9 mouse cellular contexts compared by ENCODE assay signal in genomic region chr8:116438895-116439294, GRCm38 (mm10).
DNase-seq lines count a peak whose midpoint lies in the region; ATAC-seq and TF ChIP-seq lines count a peak whose summit lies in the region.
"Had no signal": no experiment of that assay in that cellular context is flagged by ENCODE, and none has a peak within 500 bp of the region (broad histone marks: within the 10 kb centered on the region; RNA-seq: fewer than 3 reads in every experiment).

No protein-coding gene starts in this region.

- no peak overlapping the region for H3K27ac ChIP-seq in heart, embryonic 12.5 days (ENCODE audit: poor library complexity, severe bottlenecking)
- no peak overlapping the region for H3K27ac ChIP-seq in left cerebral cortex, adult 2 months
- H3K27ac ChIP-seq in midbrain, embryonic 14.5 days (replicated peaks; ENCODE audit: low read depth, low read length), result no peak overlapping the region
- H3K27ac ChIP-seq in stomach, embryonic 14.5 days (ENCODE audit: low read length), result no peak overlapping the region

- no peaks in the 10 kb centered on the region for H3K4me1 ChIP-seq in heart, embryonic 12.5 days (replicated peaks)
- 0 out of 2 replicates have a peak, but pooled peaks cover 7% of the 10 kb centered on the region for H3K4me1 ChIP-seq in midbrain, embryonic 14.5 days (ENCODE audit: control insufficient read depth, insufficient read depth, low read length)
- H3K4me1 ChIP-seq in stomach, embryonic 14.5 days (ENCODE audit: control insufficient read depth, insufficient read depth, low read length), result no peaks in the 10 kb centered on the region

- peak; percentile 52 to 83 for DNase-seq in heart, adult 18-20 months
- peak; percentile 70 for DNase-seq in cerebellum, adult 11 months
- peak; percentile 76 for DNase-seq in induced T-regulatory cell, adult 2 months (ENCODE audit: low read depth)
- peak; percentile 57 to 76 for DNase-seq in left cerebral cortex, adult 2 months (ENCODE audit: extremely low spot score in 1 of 2, low spot score in 2 of 2)
- DNase-seq in midbrain, embryonic 14.5 days, result peak; percentile 93

- no peak for ATAC-seq in heart, embryonic 12.5 days (ENCODE audit: insufficient number of reproducible peaks, low FRiP score)
- peak; percentile 94 for ATAC-seq in frontal cortex, adult (ENCODE audit: low TSS enrichment)
- no peak; the same call in 1 of the 2 replicates for ATAC-seq in midbrain, embryonic 14.5 days (ENCODE audit: low FRiP score, low TSS enrichment)
- peak; percentile 28; the same call in 1 of the 2 replicates for ATAC-seq in stomach, embryonic 14.5 days (ENCODE audit: insufficient number of reproducible peaks, insufficient read depth, low FRiP score, low read depth)

- no peak overlapping the region for H3K9ac ChIP-seq in heart, embryonic 12.5 days
- H3K9ac ChIP-seq in midbrain, embryonic 14.5 days (replicated peaks; ENCODE audit: low read length), result no peak overlapping the region
- no peak overlapping the region for H3K9ac ChIP-seq in stomach, embryonic 14.5 days (replicated peaks; ENCODE audit: low read depth, low read length)

- H3K9me3 ChIP-seq in heart, embryonic 12.5 days (replicated peaks), result no peaks in the 10 kb centered on the region
- H3K9me3 ChIP-seq in midbrain, embryonic 14.5 days (ENCODE audit: control insufficient read depth, low read length), result no peaks in the 10 kb centered on the region
- H3K9me3 ChIP-seq in stomach, embryonic 14.5 days (ENCODE audit: control insufficient read depth, low read depth, low read length), result no peaks in the 10 kb centered on the region

- H3K36me3 ChIP-seq in heart, embryonic 12.5 days, result no peaks in the 10 kb centered on the region
- no peaks in the 10 kb centered on the region for H3K36me3 ChIP-seq in midbrain, embryonic 14.5 days (ENCODE audit: control insufficient read depth, insufficient read depth, low read length)
- H3K36me3 ChIP-seq in stomach, embryonic 14.5 days (ENCODE audit: control insufficient read depth, insufficient read depth, low read length), result no peaks in the 10 kb centered on the region

- intact Hi-C loops in left cerebral cortex, adult 2 months (cut with DNase I), result loop anchor here (2.0 to 5.0 kb wide), 4 partner anchors 732 to 1986 kb away; partner anchors contain the start of gene Maf

- H3K27me3 ChIP-seq in heart, embryonic 12.5 days (replicated peaks), result peaks cover 35% of the 10 kb centered on the region; the same call in 1 of the 2 replicates
- no peaks in the 10 kb centered on the region for H3K27me3 ChIP-seq in midbrain, embryonic 14.5 days (ENCODE audit: control insufficient read depth, insufficient read depth, low read length)
- no peaks in the 10 kb centered on the region for H3K27me3 ChIP-seq in stomach, embryonic 14.5 days (ENCODE audit: control insufficient read depth, insufficient read depth, low read length)

- no peak overlapping the region for H3K4me3 ChIP-seq in heart, embryonic 12.5 days
- H3K4me3 ChIP-seq in left cerebral cortex, adult 2 months, result no peak overlapping the region
- no peak overlapping the region for H3K4me3 ChIP-seq in midbrain, embryonic 14.5 days (replicated peaks; ENCODE audit: low read depth, low read length)
- H3K4me3 ChIP-seq in stomach, embryonic 14.5 days (ENCODE audit: low read depth, low read length), result no peak overlapping the region
- H3K4me3 ChIP-seq: myocyte had no signal

- H3K4me2 ChIP-seq in heart, embryonic 12.5 days, result no peak overlapping the region
- no peak overlapping the region for H3K4me2 ChIP-seq in midbrain, embryonic 14.5 days (ENCODE audit: low read length)
- H3K4me2 ChIP-seq in stomach, embryonic 14.5 days (replicated peaks; ENCODE audit: low read depth, low read length), result no peak overlapping the region

- 18% methylated on average over 7 of the region's 7 CpGs for WGBS in heart, embryonic 12.5 days
- 18% methylated on average over 7 of the region's 7 CpGs for WGBS in midbrain, embryonic 14.5 days
- 10% methylated on average over 7 of the region's 7 CpGs for WGBS in stomach, embryonic 14.5 days

- peak; percentile 91 for TF ChIP-seq CTCF in left cerebral cortex, adult 2 months (IDR thresholded peaks at IDR 0.05)

Comparison
In these comparisons a context has a peak if more than half of its experiments do, and no peak if none do; other contexts are left out.
1. ATAC-seq: peak in frontal cortex, adult (single experiment) and stomach, embryonic 14.5 days (single experiment); none in heart, embryonic 12.5 days (single experiment) and midbrain, embryonic 14.5 days (single experiment).
2. Peak in every context shown above with its lines, with median percentiles within 50 percentile points of each other: DNase-seq.